Mouse (Mus musculus): Measurements from ENCODE around the gene Tamm41.

- no peak for TF ChIP-seq POLR2A (IDR thresholded peaks at IDR 0.05; ENCODE audit: control insufficient read depth, extremely low read depth, insufficient read depth, low read length, poor library complexity)
- TF ChIP-seq CTCF (IDR thresholded peaks at IDR 0.05; ENCODE audit: borderline replicate concordance, control insufficient read depth, extremely low read depth, insufficient read depth, low read length, poor library complexity) = no peak
Measured at GRCm38 (mm10) chr6:114964235-114964634, 73.4 kb downstream of the Tamm41 start.

Measured in thymus, adult 2 months (tissue).